1 mouse cellular context compared by ENCODE assay signal in genomic region chr16:21422645-21423545, GRCm38 (mm10).
TF ChIP-seq lines count a peak whose summit lies in the region.

Vps8 (plus strand) TSS chr16:21423118.

TF ChIP-seq in CH12.LX, 34 proteins besides CTCF, POLR2A, EP300 and RAD21 (continued from another document):
- TF ChIP-seq MAX (IDR thresholded peaks at IDR 0.05; ENCODE audit: low read length) (peak; percentile 96), TCF12 (IDR thresholded peaks at IDR 0.05; ENCODE audit: low read depth, low read length) (peak; percentile 86), MAFK (IDR thresholded peaks at IDR 0.05; ENCODE audit: insufficient replicate concordance, low read length) (no peak), SMC3 (IDR thresholded peaks at IDR 0.05; ENCODE audit: low read depth, low read length) (no peak), TBP (conservative IDR thresholded peaks at IDR 0.05; ENCODE audit: low read depth, low read length) (peak; percentile 90), HCFC1 (IDR thresholded peaks at IDR 0.05; ENCODE audit: low read depth, low read length) (peak; percentile 76), ETS1 (conservative IDR thresholded peaks at IDR 0.05; ENCODE audit: low read depth, low read length) (peak; percentile 63), MYC (IDR thresholded peaks at IDR 0.05; ENCODE audit: low read depth, low read length) (0 out of 2 replicates have a peak, but pooled peaks have one; percentile 65), NELFE (IDR thresholded peaks at IDR 0.05; ENCODE audit: low read depth, low read length) (peak; percentile 92), UBTF (IDR thresholded peaks at IDR 0.05; ENCODE audit: low read depth, low read length) (0 out of 2 replicates have a peak, but pooled peaks have one; percentile 56), NRF1 (IDR thresholded peaks at IDR 0.05; ENCODE audit: low read depth, low read length) (peak; percentile 98), MAZ (IDR thresholded peaks at IDR 0.05; ENCODE audit: low read depth, low read length) (peak; percentile 70; the same call in 1 of the 2 replicates), MXI1 (IDR thresholded peaks at IDR 0.05; ENCODE audit: low read depth, low read length) (peak; percentile 82; the same call in 1 of the 2 replicates), CHD1 (IDR thresholded peaks at IDR 0.05; ENCODE audit: low read depth, low read length) (peak; percentile 73; the same call in 1 of the 2 replicates), E2F4 (IDR thresholded peaks at IDR 0.05; ENCODE audit: insufficient replicate concordance, low read depth, low read length) (no peak), ZMIZ1 (IDR thresholded peaks at IDR 0.05; ENCODE audit: low read depth, low read length) (peak; percentile 87), PAX5 (IDR thresholded peaks at IDR 0.05; ENCODE audit: low read length) (no peak), ZKSCAN1 (IDR thresholded peaks at IDR 0.05; ENCODE audit: borderline replicate concordance, low read depth, low read length) (no peak), ZC3H11A (IDR thresholded peaks at IDR 0.05; ENCODE audit: low read depth, low read length) (no peak), JUND (conservative IDR thresholded peaks at IDR 0.05; ENCODE audit: low read depth, low read length) (no peak), BHLHE40 (IDR thresholded peaks at IDR 0.05; ENCODE audit: low read depth, low read length) (peak; percentile 96)
